Mouse (Mus musculus) ES-E14 (cell line): ENCODE measurements at regions not wholly inside any gene's neighbourhood (a gene's known extent, or its start where the extent isn't known, plus 50 kb on each side); places are given as distances from the start of the nearest gene placed in this dataset.

Experiments used
- HCFC1 ChIP-seq: IDR thresholded peaks from 2 replicates; pipeline ENCODE4 v1.6.1; 2012; ENCODE audit warnings: low read length, inconsistent platforms, borderline replicate concordance; ENCODE audit not compliant: insufficient read depth
- ZC3H11A ChIP-seq: IDR thresholded peaks from 2 replicates; pipeline ENCODE4 v1.6.1; 2012; ENCODE audit warnings: low read depth, mild to moderate bottlenecking, inconsistent platforms, low read length, borderline replicate concordance
- ZNF384 ChIP-seq: IDR thresholded peaks from 2 replicates; pipeline ENCODE4 v1.6.1; 2012; ENCODE audit warnings: low read depth, low read length, inconsistent platforms

DNA sequence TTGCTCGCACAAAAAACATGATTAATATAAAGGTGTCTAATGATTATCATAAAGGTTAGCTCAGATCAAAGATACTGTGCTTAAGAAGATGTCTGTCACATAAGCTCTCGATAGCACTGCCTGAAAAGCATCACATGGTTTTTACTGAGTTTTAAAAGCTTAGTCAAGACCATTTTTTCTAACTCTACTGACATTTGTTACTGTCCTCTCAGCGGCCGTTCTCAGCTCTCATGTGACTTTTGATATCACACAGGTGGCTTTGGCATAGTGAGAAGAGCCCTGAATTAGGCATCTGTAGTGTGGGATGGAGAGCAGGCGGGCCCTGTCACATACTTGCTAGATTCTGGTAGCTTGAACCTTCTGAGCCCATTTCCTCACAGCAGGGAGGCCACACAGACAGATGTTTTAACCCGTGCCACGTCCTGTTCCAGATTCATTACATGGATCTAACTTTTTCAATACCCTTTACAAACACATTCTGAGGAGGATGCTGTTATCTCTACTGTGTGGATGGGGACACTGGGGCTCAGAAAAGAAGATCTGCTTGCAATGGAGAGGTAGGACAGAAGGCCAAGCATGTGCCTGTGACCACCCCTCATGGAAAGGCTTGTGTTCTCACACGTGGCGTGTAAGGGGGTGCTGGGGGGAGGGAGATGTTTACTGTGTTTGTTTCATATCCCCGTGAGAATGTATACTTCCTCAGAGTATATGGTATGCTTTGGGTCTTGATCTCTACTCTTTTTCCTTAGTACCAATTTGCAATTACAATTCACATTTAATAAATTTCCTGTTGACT is 187.0 kb upstream of the Zc3h12c start:
- no peak for TF ChIP-seq HCFC1
- no peak for TF ChIP-seq ZNF384
- TF ChIP-seq ZC3H11A, result no peak
